Mouse (Mus musculus) forebrain, embryonic 10.5 days (tissue): ENCODE data around the gene Fto. TPM values are rescaled to one million over a fixed set of nuclear protein-coding genes. Genes with fewer than 3 reads are reported as not detected.

Source experiments
- DNase-seq: peaks from one replicate; pipeline ENCODE4 v3.0.0-alpha.2; 2017; ENCODE audit warnings: low spot score; ENCODE audit errors: extremely low spot score
- H3K27ac ChIP-seq: fragments of 300-500 bp; sonication (generic); 2 replicates; pipeline ENCODE4 v1.5.1; 2016; ENCODE audit warnings: mild to moderate bottlenecking
- H3K27me3 ChIP-seq: fragments of 300-500 bp; sonication (generic); 2 replicates; pipeline ENCODE4 v1.6.1; 2016; ENCODE audit warnings: mild to moderate bottlenecking; ENCODE audit not compliant: poor library complexity, severe bottlenecking
- H3K36me3 ChIP-seq: fragments of 300-500 bp; sonication (generic); replicated peaks from 2 replicates; pipeline ENCODE4 v1.6.1; 2016; ENCODE audit warnings: mild to moderate bottlenecking, moderate library complexity
- H3K4me1 ChIP-seq: fragments of 300-500 bp; sonication (generic); 2 replicates; pipeline ENCODE4 v1.6.1; 2016
- H3K4me3 ChIP-seq: fragments of 300-500 bp; sonication (generic); 2 replicates; pipeline ENCODE4 v1.5.1; 2016; ENCODE audit warnings: mild to moderate bottlenecking, moderate library complexity
- H3K9me3 ChIP-seq: fragments of 300-500 bp; sonication (generic); 2 replicates; pipeline ENCODE4 v1.6.1; 2016; ENCODE audit warnings: mild to moderate bottlenecking, moderate library complexity
- WGBS: fragments of 180-500 bp; shearing (Covaris S2); methylation state at CpG from one replicate; pipeline ENCODE4 v1.1.7; 2016; 5-methylcytosine and 5-hydroxymethylcytosine counted together
- polyA plus RNA-seq: library from polyadenylated mRNA; unstranded; fragments of >200 nt; fragmentation: Nextera tagmentation; extraction: Ambion mirVana; gene quantifications from 2 replicates; pipeline ENCODE4 v1.2.1, GENCODE M21; 2016

Fto gene
- polyA plus RNA-seq, 1 experiment from 2014 or later = 88.3 TPM

DNA sequence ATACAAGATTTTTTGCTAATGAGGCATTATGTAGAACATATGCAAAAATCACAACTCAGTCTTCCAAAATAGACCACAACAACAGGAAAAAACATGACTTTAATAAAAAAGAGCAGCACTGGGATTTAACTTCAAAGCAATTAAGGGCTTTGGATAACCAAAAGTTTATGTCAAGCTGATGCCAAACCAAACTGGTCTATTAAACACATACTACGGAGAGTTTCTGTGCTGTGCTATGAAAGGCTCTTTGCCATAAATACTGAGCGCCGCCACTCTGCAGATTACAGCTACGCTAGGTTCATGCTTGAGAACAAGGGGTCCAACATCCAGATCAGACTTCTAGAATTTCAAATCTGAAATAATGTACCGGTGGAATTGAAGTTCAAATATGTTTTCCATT, 17.5 kb upstream of the Fto start:
- Histone ChIP-seq H3K4me3 (no peak overlapping the region), H3K36me3 (peaks cover 10% of the 10 kb centered on the region), H3K27me3 (no peaks in the 10 kb centered on the region), H3K9me3 (no peaks in the 10 kb centered on the region), H3K4me1 (no peaks in the 10 kb centered on the region), H3K27ac (no peak overlapping the region)
- 95% methylated on average over 5 of the region's 5 CpGs for WGBS
- DNase-seq = no peak

DNA sequence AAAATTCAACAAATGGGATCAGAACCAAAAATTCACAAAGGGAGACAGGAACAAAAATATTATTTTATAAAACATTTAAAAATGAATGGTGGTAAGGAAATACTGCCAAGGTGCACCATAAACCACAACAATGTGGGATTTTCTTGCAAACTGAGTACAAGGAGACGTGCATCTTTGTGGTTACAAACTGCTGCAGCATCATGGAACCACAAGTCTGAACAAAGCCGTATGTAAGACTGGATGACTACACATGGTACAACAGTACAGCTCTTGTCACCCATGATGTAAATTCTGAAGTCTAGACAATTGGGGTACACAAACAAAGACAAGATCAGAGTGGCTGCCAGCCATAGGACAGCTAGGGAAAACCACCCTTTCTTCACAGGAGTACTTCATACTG, 14.7 kb upstream of the Fto start:
- no peak overlapping the region for H3K27ac ChIP-seq
- DNase-seq = no peak
- no peaks in the 10 kb centered on the region for H3K27me3 ChIP-seq
- H3K36me3 ChIP-seq = peaks cover 24% of the 10 kb centered on the region
- H3K4me1 ChIP-seq = no peaks in the 10 kb centered on the region
- H3K4me3 ChIP-seq = no peak overlapping the region
- 94% methylated on average over 2 of the region's 2 CpGs for WGBS
- no peaks in the 10 kb centered on the region for H3K9me3 ChIP-seq

DNA sequence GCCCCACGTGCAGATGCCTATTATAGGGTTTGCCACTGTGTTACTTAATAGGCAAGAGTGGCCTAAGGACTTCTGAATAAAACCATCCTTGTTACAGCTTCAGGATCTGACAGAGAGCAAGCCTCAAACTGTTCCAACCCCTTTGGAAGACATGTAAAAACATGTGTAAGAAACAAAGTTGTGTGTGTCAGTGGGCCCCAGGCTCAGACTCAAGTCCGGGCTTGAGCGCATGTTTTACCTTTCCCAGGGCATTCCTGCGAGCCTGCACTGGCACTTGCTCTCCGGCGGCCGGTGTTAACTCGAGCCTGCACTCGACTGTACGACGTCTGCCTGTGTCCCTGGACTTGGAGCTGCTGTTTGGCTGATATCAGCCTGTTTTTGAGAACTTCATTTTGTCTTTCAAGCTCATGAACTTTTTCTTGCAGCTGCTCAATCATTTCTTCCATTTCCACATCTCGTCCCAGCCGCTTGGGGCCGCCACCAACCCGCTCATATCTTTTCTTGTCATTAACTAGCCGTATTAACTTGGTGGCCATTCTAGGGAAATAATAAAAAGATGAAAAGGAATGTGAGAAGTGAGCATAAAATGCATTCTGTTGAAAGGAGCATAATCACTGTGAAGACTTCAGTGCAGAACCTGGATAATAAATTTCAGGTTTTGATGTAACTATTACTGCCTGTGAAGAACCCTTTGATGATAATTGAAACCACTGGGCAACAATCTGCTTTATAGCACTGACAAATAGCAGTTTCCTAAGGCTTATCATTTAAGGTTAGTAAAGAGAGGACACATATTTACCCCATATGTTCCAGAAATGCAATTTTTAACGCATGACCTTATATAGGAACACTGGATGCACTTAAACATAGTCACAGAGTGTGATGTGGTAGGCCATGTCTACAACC, 8.6 kb upstream of the Fto start:
- no peak overlapping the region for H3K27ac ChIP-seq
- peaks cover 35% of the 10 kb centered on the region for H3K36me3 ChIP-seq
- H3K4me3 ChIP-seq = no peak overlapping the region
- H3K27me3 ChIP-seq = no peaks in the 10 kb centered on the region
- 83% methylated on average over 17 of the region's 17 CpGs for WGBS
- no peak for DNase-seq
- no peaks in the 10 kb centered on the region for H3K9me3 ChIP-seq
- no peaks in the 10 kb centered on the region for H3K4me1 ChIP-seq

DNA sequence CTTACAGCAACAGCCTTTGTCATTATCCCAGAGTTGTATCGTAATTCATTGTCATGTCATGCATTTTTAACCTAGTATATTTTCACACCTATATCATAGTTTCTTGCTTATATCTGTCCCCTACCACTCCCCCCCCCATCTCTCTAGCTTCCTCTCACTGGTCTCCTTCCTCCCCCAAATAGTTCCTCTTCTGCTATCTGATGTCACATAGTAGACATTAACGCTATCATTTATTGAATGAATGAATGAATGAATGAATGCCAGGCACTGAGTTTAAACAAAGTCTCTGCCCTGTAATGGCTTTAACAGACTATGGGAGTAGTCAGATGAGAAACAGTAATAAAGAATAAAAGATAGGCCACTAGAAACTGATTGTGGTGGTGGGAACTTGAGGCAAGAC, 983 bp upstream of the Fto start:
- H3K27ac ChIP-seq = peak overlapping the region; percentile 93; the same call in 1 of the 2 replicates
- H3K36me3 ChIP-seq = peaks cover 9% of the 10 kb centered on the region; the same call in 1 of the 2 replicates
- H3K4me1 ChIP-seq = peaks cover 28% of the 10 kb centered on the region
- WGBS = 71% methylated on average over 2 of the region's 2 CpGs
- no peaks in the 10 kb centered on the region for H3K27me3 ChIP-seq
- H3K9me3 ChIP-seq = no peaks in the 10 kb centered on the region
- peak overlapping the region; percentile 66 for H3K4me3 ChIP-seq
- DNase-seq = no peak

- H3K36me3 ChIP-seq = peaks cover 10% of the 10 kb centered on the region
- WGBS = 95% methylated on average over 5 of the region's 5 CpGs
- no peaks in the 10 kb centered on the region for H3K27me3 ChIP-seq
- H3K9me3 ChIP-seq = no peaks in the 10 kb centered on the region
- H3K4me1 ChIP-seq = peaks cover 23% of the 10 kb centered on the region
- no peak for DNase-seq
- no peak overlapping the region for H3K27ac ChIP-seq
- H3K4me3 ChIP-seq = no peak overlapping the region
Observed at GRCm38 (mm10) chr8:91317567-91318227, 4.4 kb downstream of the Fto start.

DNA sequence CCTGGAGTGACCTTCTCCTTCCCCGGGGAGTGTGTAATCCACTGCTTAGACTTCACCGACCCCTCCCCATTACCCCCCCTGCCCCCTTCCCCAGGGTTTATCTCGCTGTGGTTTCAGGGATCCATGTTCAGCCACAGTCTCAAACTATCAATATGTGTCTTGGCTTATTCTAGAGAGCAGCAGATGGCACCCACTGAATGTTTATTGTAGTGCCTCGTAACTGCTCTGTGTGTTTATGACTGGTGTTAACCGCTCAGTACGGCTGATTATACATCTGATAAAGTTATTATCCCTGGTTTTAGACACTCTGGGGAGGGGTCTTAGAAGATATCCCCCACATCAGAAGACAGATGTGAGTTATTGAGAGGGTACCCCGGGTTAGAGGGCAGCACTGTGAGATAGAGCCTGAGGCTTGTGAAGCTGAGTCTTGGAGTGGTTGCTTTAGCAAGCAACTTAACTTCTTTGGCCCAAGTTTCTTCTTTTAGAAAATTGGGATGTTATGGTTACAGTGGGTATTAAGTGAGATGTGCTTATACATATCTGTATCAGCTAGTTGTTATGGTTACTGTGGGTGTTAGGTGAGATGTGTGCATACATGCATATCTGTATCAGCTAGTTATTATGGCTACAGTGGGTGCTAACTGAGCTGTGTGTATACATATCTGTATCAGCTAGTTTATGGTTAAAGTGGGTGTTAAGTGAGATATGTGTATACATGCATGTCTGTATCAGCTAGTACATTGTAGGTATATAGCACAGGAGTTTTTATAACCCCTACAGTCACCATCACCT, 5.8 kb downstream of the Fto start:
- no peak overlapping the region for H3K27ac ChIP-seq
- no peaks in the 10 kb centered on the region for H3K27me3 ChIP-seq
- H3K9me3 ChIP-seq = no peaks in the 10 kb centered on the region
- 90% methylated on average over 7 of the region's 7 CpGs for WGBS
- no peak for DNase-seq
- H3K36me3 ChIP-seq = peaks cover 10% of the 10 kb centered on the region
- no peak overlapping the region for H3K4me3 ChIP-seq
- peaks cover 30% of the 10 kb centered on the region for H3K4me1 ChIP-seq

- Histone ChIP-seq H3K27me3 (no peaks in the 10 kb centered on the region), H3K9me3 (no peaks in the 10 kb centered on the region), H3K27ac (no peak overlapping the region), H3K4me1 (peaks cover 29% of the 10 kb centered on the region), H3K36me3 (peaks cover 39% of the 10 kb centered on the region), H3K4me3 (no peak overlapping the region)
- DNase-seq = no peak
- 84% methylated on average over 7 of the region's 7 CpGs for WGBS
Observed at GRCm38 (mm10) chr8:91323511-91323910, 10.2 kb downstream of the Fto start.

GRCm38 (mm10) chr8:91324271-91324670, 10.9 kb downstream of the Fto start:
- WGBS = 51% methylated on average over 9 of the region's 9 CpGs
- Histone ChIP-seq H3K4me3 (no peak overlapping the region), H3K36me3 (peaks cover 39% of the 10 kb centered on the region), H3K27me3 (no peaks in the 10 kb centered on the region), H3K9me3 (no peaks in the 10 kb centered on the region), H3K27ac (no peak overlapping the region), H3K4me1 (peaks cover 35% of the 10 kb centered on the region)
- no peak for DNase-seq

DNA sequence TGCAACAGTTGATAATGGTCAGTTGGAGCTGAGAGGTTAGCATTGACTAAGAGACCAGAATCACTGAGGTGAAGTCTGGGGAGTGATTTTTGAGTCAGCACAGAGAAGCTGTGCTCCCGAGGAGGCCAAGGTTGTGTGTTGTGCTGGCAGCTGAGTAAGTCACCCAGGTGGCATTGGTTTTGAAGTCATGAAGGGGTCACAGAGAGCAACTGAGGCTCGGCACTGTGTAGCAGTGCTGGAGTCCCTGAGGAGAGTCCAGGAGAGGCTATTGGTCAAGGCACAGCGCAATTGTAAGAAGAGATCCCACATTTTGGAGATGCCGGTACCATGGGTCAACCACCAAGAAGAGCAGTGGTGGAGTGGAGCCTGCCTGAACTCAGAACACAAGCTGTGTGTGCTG, 11.6 kb downstream of the Fto start:
- H3K4me1 ChIP-seq = peaks cover 41% of the 10 kb centered on the region
- H3K36me3 ChIP-seq = peaks cover 37% of the 10 kb centered on the region
- no peak for DNase-seq
- H3K4me3 ChIP-seq = no peak overlapping the region
- 92% methylated on average over 4 of the region's 4 CpGs for WGBS
- H3K9me3 ChIP-seq = no peaks in the 10 kb centered on the region
- no peaks in the 10 kb centered on the region for H3K27me3 ChIP-seq
- no peak overlapping the region for H3K27ac ChIP-seq

DNA sequence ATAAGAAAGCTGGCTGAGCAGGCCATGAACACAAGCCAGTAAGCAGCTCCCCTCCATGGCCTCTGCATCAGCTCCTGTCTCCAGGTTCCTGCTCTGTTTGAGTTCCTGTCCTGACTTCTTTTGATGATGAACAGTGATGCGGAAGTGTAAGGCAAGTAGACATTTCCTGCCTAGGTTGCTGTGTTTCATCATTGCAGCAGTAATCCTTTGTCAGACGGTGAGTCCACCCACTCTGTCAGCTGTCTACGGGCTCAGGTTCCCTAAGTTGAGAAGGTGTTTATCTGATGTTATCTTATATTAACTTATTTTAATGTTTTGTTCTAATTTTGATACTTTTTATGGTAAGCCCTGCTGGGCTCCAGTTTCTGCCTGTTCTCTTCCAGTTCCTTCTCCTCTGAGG, 12.7 kb downstream of the Fto start:
- WGBS = 80% methylated on average over 3 of the region's 3 CpGs
- H3K36me3 ChIP-seq = peaks cover 36% of the 10 kb centered on the region
- DNase-seq = no peak
- H3K9me3 ChIP-seq = no peaks in the 10 kb centered on the region
- peaks cover 52% of the 10 kb centered on the region for H3K4me1 ChIP-seq
- no peak overlapping the region for H3K27ac ChIP-seq
- H3K27me3 ChIP-seq = no peaks in the 10 kb centered on the region
- no peak overlapping the region for H3K4me3 ChIP-seq

DNA sequence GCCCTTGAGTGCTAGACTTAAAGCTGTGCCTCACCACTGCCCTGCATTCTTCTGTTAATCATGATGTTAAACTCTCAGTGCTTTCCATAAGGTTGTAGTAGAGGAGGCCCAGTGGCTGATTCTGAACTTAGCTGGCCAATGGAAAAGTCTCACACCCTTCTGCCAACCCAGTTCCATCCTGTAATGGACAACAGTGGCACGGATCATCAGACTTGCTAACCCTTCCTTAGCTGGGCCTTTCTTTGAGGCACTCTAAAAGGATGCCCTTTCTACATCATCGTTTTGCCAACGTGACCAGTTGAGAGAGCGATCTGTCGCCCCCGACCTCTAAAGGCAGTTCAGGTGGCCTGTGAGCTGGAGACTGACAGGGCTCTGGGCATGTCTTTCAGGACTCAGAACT, 13.6 kb downstream of the Fto start:
- no peaks in the 10 kb centered on the region for H3K9me3 ChIP-seq
- H3K4me3 ChIP-seq = no peak overlapping the region
- peaks cover 32% of the 10 kb centered on the region for H3K36me3 ChIP-seq
- H3K27me3 ChIP-seq = no peaks in the 10 kb centered on the region
- no peak overlapping the region for H3K27ac ChIP-seq
- peaks cover 62% of the 10 kb centered on the region for H3K4me1 ChIP-seq
- 91% methylated on average over 6 of the region's 6 CpGs for WGBS
- DNase-seq = no peak

DNA sequence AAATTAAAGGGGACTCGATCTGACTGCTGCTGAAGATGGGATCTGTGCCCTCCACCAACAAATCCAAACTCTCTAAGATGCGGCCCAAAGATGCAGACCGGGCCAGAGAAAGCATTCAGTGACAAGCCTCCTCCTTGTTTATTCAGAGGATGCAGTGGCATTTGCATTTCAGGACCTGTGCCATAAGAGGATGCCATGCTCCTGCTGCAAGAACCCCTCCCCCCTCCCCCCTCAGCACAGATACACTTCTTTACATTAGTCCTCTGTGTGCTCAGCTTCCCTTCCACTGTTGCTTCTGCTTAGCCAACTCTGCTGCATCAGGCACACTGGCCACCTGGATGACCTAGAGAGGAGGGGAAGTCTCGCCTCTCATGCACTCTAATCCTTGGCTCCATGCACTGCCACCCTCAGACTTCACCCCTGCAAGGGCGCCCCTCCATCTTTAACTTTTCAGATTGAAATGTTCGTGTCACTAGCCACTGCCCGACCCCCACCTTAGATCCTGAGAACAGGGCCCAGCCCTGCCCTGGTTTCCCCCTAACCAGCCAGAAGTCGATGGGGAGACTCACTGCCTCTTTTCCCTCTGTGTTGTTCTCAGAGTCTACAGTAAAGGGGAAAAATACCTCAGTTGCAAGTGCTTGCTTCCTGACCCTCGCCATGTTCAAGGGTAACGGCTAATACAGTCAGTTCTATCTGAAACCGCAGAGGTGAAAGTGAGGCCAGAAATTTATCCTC, 14.3 kb downstream of the Fto start:
- H3K36me3 ChIP-seq = peaks cover 32% of the 10 kb centered on the region
- no peaks in the 10 kb centered on the region for H3K9me3 ChIP-seq
- 83% methylated on average over 11 of the region's 11 CpGs for WGBS
- H3K4me1 ChIP-seq = peaks cover 62% of the 10 kb centered on the region
- H3K4me3 ChIP-seq = no peak overlapping the region
- no peak overlapping the region for H3K27ac ChIP-seq
- no peak for DNase-seq
- no peaks in the 10 kb centered on the region for H3K27me3 ChIP-seq
